Mouse (Mus musculus): ENCODE data around the gene Lamb1. TPM values are rescaled to one million over a fixed set of nuclear protein-coding genes. Genes with fewer than 3 reads are reported as not detected.

The Lamb1 gene
- polyA plus RNA-seq, 1 experiment from 2014 or later: 21.5 TPM

DNA sequence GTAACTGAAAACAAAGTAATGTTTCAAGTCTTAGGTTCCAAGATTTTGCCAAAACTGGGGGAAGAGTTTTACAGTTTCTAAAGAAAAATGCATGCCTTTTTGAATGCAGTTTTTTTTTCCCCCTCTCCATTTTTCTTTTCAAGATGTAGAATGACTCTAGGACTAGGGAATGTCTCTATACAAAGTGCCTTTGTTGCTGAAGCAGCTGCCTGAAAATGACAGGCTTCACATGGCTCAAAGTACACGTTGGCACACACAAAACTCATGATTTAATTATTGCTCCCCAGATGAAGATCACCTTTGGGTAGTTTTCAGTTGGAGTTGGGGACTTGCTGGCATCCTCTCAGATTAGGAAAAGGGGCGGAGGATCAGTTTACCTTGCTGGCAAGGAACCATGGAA, 7.8 kb downstream of the Lamb1 start:
- no peaks in the 10 kb centered on the region; the same call in 1 of the 2 replicates for H3K36me3 ChIP-seq (ENCODE audit: control insufficient read depth, insufficient read depth)
- WGBS: 47% methylated on average over 2 of the region's 2 CpGs
- no peak overlapping the region for H3K9ac ChIP-seq (replicated peaks; ENCODE audit: low read depth, low read length)
- H3K4me3 ChIP-seq (replicated peaks; ENCODE audit: low read length): no peak overlapping the region
- no peaks in the 10 kb centered on the region for H3K4me1 ChIP-seq (replicated peaks; ENCODE audit: control insufficient read depth, insufficient read depth, low read length)
- no peak for ATAC-seq
- no peak overlapping the region for H3K27ac ChIP-seq (ENCODE audit: low read length)
- H3K4me2 ChIP-seq (ENCODE audit: low read length): no peak overlapping the region
- H3K27me3 ChIP-seq (replicated peaks; ENCODE audit: control insufficient read depth, insufficient read depth, low read length): no peaks in the 10 kb centered on the region
- no peaks in the 10 kb centered on the region for H3K9me3 ChIP-seq (ENCODE audit: control insufficient read depth, low read length)

DNA sequence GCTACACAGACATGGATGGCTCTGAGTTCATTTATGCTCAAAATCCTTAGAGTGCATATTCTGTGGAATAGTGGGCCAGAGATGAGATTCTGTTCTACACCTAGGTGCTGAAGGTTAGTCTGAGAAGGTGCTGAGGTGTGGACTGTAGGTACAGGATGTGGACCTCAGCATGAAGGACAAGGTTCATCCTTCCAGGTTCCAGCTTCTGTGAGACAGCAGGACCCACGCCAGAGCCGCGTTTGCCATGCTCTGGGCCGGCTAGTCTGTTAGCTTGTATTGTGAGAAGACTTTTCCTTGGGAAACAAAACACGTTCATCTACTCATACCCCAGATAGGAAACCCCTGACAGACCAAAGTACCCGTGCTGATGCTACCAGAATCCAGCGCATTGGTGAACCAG, 8.6 kb downstream of the Lamb1 start:
- Histone ChIP-seq H3K9ac (replicated peaks; ENCODE audit: low read depth, low read length) (no peak overlapping the region), H3K27ac (ENCODE audit: low read length) (no peak overlapping the region), H3K9me3 (ENCODE audit: control insufficient read depth, low read length) (no peaks in the 10 kb centered on the region), H3K36me3 (ENCODE audit: control insufficient read depth, insufficient read depth) (no peaks in the 10 kb centered on the region; the same call in 1 of the 2 replicates), H3K27me3 (replicated peaks; ENCODE audit: control insufficient read depth, insufficient read depth, low read length) (no peaks in the 10 kb centered on the region), H3K4me2 (ENCODE audit: low read length) (no peak overlapping the region), H3K4me3 (replicated peaks; ENCODE audit: low read length) (no peak overlapping the region), H3K4me1 (replicated peaks; ENCODE audit: control insufficient read depth, insufficient read depth, low read length) (no peaks in the 10 kb centered on the region)
- WGBS: 88% methylated on average over 7 of the region's 7 CpGs
- ATAC-seq: no peak

DNA sequence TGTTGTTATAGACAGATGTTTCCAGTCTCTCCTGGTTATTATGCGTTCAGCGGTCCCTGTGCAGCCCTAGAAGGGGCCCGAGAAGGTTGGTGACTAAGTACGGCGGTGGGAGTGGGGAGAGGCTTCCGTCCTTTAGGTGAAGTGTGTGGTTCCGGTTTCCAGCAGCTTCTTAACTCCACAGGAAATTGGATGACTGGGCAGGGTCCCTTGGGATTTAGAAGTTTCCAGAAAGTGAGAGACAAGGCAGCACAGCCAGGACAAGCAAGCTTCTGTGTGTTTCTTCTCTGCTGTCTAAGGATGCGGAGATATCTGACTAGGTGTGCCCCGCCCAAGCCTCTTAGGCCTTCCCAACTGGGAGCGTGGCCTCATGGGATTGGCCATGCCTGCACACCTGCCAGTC, 10.4 kb downstream of the Lamb1 start:
- Histone ChIP-seq H3K4me3 (replicated peaks; ENCODE audit: low read length) (no peak overlapping the region), H3K9ac (replicated peaks; ENCODE audit: low read depth, low read length) (no peak overlapping the region), H3K27ac (ENCODE audit: low read length) (no peak overlapping the region), H3K27me3 (replicated peaks; ENCODE audit: control insufficient read depth, insufficient read depth, low read length) (no peaks in the 10 kb centered on the region), H3K9me3 (ENCODE audit: control insufficient read depth, low read length) (no peaks in the 10 kb centered on the region), H3K4me1 (replicated peaks; ENCODE audit: control insufficient read depth, insufficient read depth, low read length) (no peaks in the 10 kb centered on the region), H3K36me3 (ENCODE audit: control insufficient read depth, insufficient read depth) (no peaks in the 10 kb centered on the region; the same call in 1 of the 2 replicates), H3K4me2 (ENCODE audit: low read length) (no peak overlapping the region)
- WGBS: 91% methylated on average over 10 of the region's 10 CpGs
- no peak for ATAC-seq

DNA sequence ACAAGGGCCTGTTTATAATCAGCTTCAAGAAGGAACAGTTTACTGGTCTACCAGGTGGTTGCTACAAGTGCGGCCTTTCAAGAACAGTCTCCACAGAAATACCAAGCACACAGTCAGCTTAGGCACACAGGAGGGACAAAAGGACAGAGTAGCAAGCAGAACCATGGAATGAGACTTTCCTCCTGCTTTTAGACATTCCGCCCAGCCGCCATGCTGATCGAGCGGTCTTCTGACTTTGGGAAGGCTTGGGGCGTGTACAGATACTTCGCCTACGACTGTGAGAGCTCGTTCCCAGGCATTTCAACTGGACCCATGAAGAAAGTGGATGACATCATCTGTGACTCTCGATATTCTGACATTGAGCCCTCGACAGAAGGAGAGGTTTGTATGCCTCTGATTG, 13.2 kb downstream of the Lamb1 start:
- no peak for ATAC-seq
- no peaks in the 10 kb centered on the region; the same call in 1 of the 2 replicates for H3K36me3 ChIP-seq (ENCODE audit: control insufficient read depth, insufficient read depth)
- WGBS: 88% methylated on average over 11 of the region's 11 CpGs

GRCm38 (mm10) chr12:31280318-31280717, 15.3 kb downstream of the Lamb1 start:
- 0 out of 2 replicates have a peak, but pooled peaks cover 5% of the 10 kb centered on the region for H3K4me1 ChIP-seq (replicated peaks; ENCODE audit: control insufficient read depth, insufficient read depth, low read length)
- no peaks in the 10 kb centered on the region for H3K9me3 ChIP-seq (ENCODE audit: control insufficient read depth, low read length)
- H3K4me2 ChIP-seq (ENCODE audit: low read length): no peak overlapping the region
- WGBS: 82% methylated on average over 7 of the region's 7 CpGs
- no peak overlapping the region for H3K27ac ChIP-seq (ENCODE audit: low read length)
- no peak for ATAC-seq
- no peaks in the 10 kb centered on the region for H3K27me3 ChIP-seq (replicated peaks; ENCODE audit: control insufficient read depth, insufficient read depth, low read length)
- H3K36me3 ChIP-seq (ENCODE audit: control insufficient read depth, insufficient read depth): no peaks in the 10 kb centered on the region; the same call in 1 of the 2 replicates
- no peak overlapping the region for H3K9ac ChIP-seq (replicated peaks; ENCODE audit: low read depth, low read length)
- no peak overlapping the region for H3K4me3 ChIP-seq (replicated peaks; ENCODE audit: low read length)

More for the DNA sequence above, 13.2 kb downstream of the Lamb1 start:
- H3K9ac ChIP-seq (replicated peaks; ENCODE audit: low read depth, low read length): no peak overlapping the region
- H3K27me3 ChIP-seq (replicated peaks; ENCODE audit: control insufficient read depth, insufficient read depth, low read length): no peaks in the 10 kb centered on the region
- H3K4me1 ChIP-seq (replicated peaks; ENCODE audit: control insufficient read depth, insufficient read depth, low read length): 0 out of 2 replicates have a peak, but pooled peaks cover 5% of the 10 kb centered on the region
- no peaks in the 10 kb centered on the region for H3K9me3 ChIP-seq (ENCODE audit: control insufficient read depth, low read length)
- H3K4me3 ChIP-seq (replicated peaks; ENCODE audit: low read length): no peak overlapping the region
- no peak overlapping the region for H3K4me2 ChIP-seq (ENCODE audit: low read length)
- H3K27ac ChIP-seq (ENCODE audit: low read length): no peak overlapping the region

- Histone ChIP-seq H3K36me3 (ENCODE audit: control insufficient read depth, insufficient read depth) (no peaks in the 10 kb centered on the region; the same call in 1 of the 2 replicates), H3K4me2 (ENCODE audit: low read length) (no peak overlapping the region), H3K9me3 (ENCODE audit: control insufficient read depth, low read length) (no peaks in the 10 kb centered on the region), H3K9ac (replicated peaks; ENCODE audit: low read depth, low read length) (no peak overlapping the region), H3K27ac (ENCODE audit: low read length) (no peak overlapping the region), H3K4me1 (replicated peaks; ENCODE audit: control insufficient read depth, insufficient read depth, low read length) (0 out of 2 replicates have a peak, but pooled peaks cover 5% of the 10 kb centered on the region), H3K27me3 (replicated peaks; ENCODE audit: control insufficient read depth, insufficient read depth, low read length) (no peaks in the 10 kb centered on the region), H3K4me3 (replicated peaks; ENCODE audit: low read length) (no peak overlapping the region)
- 22% methylated on average over 9 of the region's 9 CpGs for WGBS
- ATAC-seq: peak; percentile 33; the same call in 1 of the 2 replicates
These were observed 16.1 kb downstream of the Lamb1 start for GRCm38 (mm10) chr12:31281100-31281591.

DNA sequence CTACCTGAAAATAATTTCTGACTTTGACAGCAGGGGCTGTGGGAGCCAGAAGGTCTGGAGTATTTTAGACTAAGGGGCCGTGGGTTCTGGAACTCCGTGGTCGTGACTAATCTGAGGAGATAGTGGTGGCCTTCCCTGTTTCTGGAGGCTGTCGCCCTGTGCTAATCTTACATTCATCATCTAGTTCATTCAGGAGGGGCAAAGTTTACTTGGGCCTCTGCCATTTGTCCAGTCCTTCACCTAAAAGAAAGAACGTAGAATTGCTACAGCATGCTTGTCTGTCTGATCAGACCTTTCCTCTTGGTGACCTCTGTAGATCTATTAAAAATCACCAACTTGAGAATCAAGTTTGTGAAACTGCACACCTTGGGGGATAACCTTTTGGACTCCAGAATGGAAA, 17.2 kb downstream of the Lamb1 start:
- H3K9ac ChIP-seq (replicated peaks; ENCODE audit: low read depth, low read length): no peak overlapping the region
- 0 out of 2 replicates have a peak, but pooled peaks cover 5% of the 10 kb centered on the region for H3K4me1 ChIP-seq (replicated peaks; ENCODE audit: control insufficient read depth, insufficient read depth, low read length)
- no peak overlapping the region for H3K27ac ChIP-seq (ENCODE audit: low read length)
- ATAC-seq: no peak
- no peak overlapping the region for H3K4me2 ChIP-seq (ENCODE audit: low read length)
- no peaks in the 10 kb centered on the region for H3K27me3 ChIP-seq (replicated peaks; ENCODE audit: control insufficient read depth, insufficient read depth, low read length)
- H3K4me3 ChIP-seq (replicated peaks; ENCODE audit: low read length): no peak overlapping the region
- no peaks in the 10 kb centered on the region for H3K36me3 ChIP-seq (ENCODE audit: control insufficient read depth, insufficient read depth)
- WGBS: 89% methylated on average over 5 of the region's 5 CpGs
- H3K9me3 ChIP-seq (ENCODE audit: control insufficient read depth, low read length): no peaks in the 10 kb centered on the region

DNA sequence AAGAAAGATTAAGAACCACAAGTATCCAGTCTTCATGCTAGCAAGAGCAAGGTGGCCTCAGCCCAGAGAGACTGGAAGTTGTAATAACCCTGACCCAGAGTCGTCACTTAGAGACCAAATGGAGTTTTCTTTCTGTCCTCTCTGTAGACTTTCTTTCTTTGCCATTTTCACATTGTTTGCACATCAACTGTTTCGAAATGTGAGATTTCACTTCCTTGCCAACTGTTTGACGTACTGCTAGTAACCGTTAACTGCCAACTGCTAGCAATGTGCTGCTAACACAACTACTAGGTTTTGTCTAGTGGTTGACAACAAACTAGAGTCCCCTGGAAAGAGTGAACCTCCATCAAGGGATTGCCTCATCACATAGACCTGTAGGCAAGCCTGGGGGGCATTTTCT, 18.1 kb downstream of the Lamb1 start:
- Histone ChIP-seq H3K27ac (ENCODE audit: low read length) (no peak overlapping the region), H3K4me2 (ENCODE audit: low read length) (no peak overlapping the region), H3K27me3 (replicated peaks; ENCODE audit: control insufficient read depth, insufficient read depth, low read length) (no peaks in the 10 kb centered on the region), H3K9me3 (ENCODE audit: control insufficient read depth, low read length) (no peaks in the 10 kb centered on the region), H3K4me3 (replicated peaks; ENCODE audit: low read length) (no peak overlapping the region), H3K9ac (replicated peaks; ENCODE audit: low read depth, low read length) (no peak overlapping the region), H3K36me3 (ENCODE audit: control insufficient read depth, insufficient read depth) (no peaks in the 10 kb centered on the region), H3K4me1 (replicated peaks; ENCODE audit: control insufficient read depth, insufficient read depth, low read length) (0 out of 2 replicates have a peak, but pooled peaks cover 5% of the 10 kb centered on the region)
- WGBS: 74% methylated on average over 4 of the region's 4 CpGs
- ATAC-seq: no peak

DNA sequence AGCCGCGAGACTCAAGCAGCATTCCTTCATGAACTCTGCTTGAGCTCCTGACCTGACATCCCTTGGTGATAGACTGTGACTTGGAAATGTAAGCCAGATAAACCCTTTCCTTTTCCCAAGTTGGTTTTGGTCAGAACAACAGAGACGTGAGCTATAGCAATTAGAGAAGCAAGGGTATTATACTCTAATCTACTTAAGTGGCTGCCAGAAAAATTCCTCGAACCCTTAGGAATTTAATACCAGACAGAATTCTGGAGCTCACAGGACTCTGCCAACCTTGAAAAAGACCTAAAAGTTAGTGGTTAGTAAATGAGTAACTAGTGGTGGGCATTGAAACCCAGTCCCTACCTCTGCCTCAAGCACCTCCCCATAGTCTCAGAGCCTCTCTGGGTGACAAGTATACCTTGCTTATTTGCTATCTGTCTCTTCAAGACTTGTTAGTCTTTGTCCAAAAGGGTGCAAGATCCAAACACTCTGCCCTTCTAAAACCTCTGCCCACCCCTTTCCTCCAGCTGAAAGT, 18.6 kb downstream of the Lamb1 start:
- H3K4me2 ChIP-seq (ENCODE audit: low read length): no peak overlapping the region
- 0 out of 2 replicates have a peak, but pooled peaks cover 5% of the 10 kb centered on the region for H3K4me1 ChIP-seq (replicated peaks; ENCODE audit: control insufficient read depth, insufficient read depth, low read length)
- ATAC-seq: no peak
- no peak overlapping the region for H3K9ac ChIP-seq (replicated peaks; ENCODE audit: low read depth, low read length)
- H3K36me3 ChIP-seq (ENCODE audit: control insufficient read depth, insufficient read depth): no peaks in the 10 kb centered on the region
- H3K27ac ChIP-seq (ENCODE audit: low read length): no peak overlapping the region
- no peak overlapping the region for H3K4me3 ChIP-seq (replicated peaks; ENCODE audit: low read length)
- WGBS: 64% methylated on average over 4 of the region's 4 CpGs
- H3K9me3 ChIP-seq (ENCODE audit: control insufficient read depth, low read length): no peaks in the 10 kb centered on the region
- H3K27me3 ChIP-seq (replicated peaks; ENCODE audit: control insufficient read depth, insufficient read depth, low read length): no peaks in the 10 kb centered on the region

Data from forebrain, embryonic 16.5 days (tissue).